In the genomic region with DNA sequence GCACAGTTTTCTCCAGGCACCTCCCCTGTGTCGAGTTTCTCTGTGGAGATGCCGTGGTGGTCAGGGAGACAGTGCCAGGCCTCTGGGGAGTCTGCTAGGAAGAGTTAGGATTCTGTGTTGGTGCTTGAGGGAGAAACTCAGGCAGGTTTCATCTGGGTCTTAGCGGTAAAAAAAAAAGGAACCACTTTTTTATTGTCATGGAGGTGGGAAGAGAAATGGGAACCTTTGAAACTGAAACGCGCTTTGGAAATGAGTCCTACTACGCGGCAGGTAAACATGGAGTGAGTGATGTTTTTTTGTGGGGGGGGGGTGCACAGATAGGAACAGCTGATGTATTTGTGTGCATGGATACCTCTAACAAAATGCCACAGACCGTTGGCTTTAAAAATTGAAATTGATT, we compare ENCODE assay signal across 16 mouse cellular contexts. TPM values are rescaled to one million over a fixed set of nuclear protein-coding genes. Genes with fewer than 3 reads are reported as not detected.
A peak's percentile ranks its signal among the peaks of the same experiment; 100 is the strongest.
DNase-seq lines count a peak whose midpoint lies in the region; ATAC-seq and TF ChIP-seq lines count a peak whose summit lies in the region.
"Had no signal": no experiment of that assay in that cellular context is flagged by ENCODE, and none has a peak within 500 bp of the region (broad histone marks: within the 10 kb centered on the region; RNA-seq: fewer than 3 reads in every experiment).

No protein-coding gene starts in this region.

- no peak for TF ChIP-seq CTCF in olfactory bulb, adult 2 months (IDR thresholded peaks at IDR 0.05; ENCODE audit: insufficient read depth, low read depth, low read length)

- H3K9me3 ChIP-seq in kidney, embryonic 16.5 days (ENCODE audit: low read length), result no peaks in the 10 kb centered on the region
- no peaks in the 10 kb centered on the region for H3K9me3 ChIP-seq in midbrain, embryonic 11.5 days (ENCODE audit: control insufficient read depth, low read length)
- no peaks in the 10 kb centered on the region for H3K9me3 ChIP-seq in midbrain, embryonic 16.5 days (replicated peaks; ENCODE audit: control insufficient read depth, low read length, poor library complexity, severe bottlenecking)
- no peaks in the 10 kb centered on the region for H3K9me3 ChIP-seq in intestine, embryonic 16.5 days (ENCODE audit: control insufficient read depth, low read length)
- H3K9me3 ChIP-seq: forebrain, embryonic 12.5 days; G1E; heart, embryonic 13.5 days had no signal

- 66% methylated on average over 8 of the region's 8 CpGs for WGBS in kidney, embryonic 16.5 days
- WGBS in midbrain, embryonic 11.5 days, result 87% methylated on average over 8 of the region's 8 CpGs
- 84% methylated on average over 8 of the region's 8 CpGs for WGBS in midbrain, embryonic 16.5 days
- WGBS in intestine, embryonic 16.5 days, result 70% methylated on average over 8 of the region's 8 CpGs
- WGBS in olfactory bulb, adult 2 months, result 70% methylated on average over 8 of the region's 8 CpGs

- no peaks in the 10 kb centered on the region for H3K27me3 ChIP-seq in kidney, embryonic 16.5 days (ENCODE audit: insufficient read depth, low read length)
- peaks cover 6% of the 10 kb centered on the region for H3K27me3 ChIP-seq in midbrain, embryonic 11.5 days (ENCODE audit: control insufficient read depth, insufficient read depth, low read length)
- no peaks in the 10 kb centered on the region for H3K27me3 ChIP-seq in midbrain, embryonic 16.5 days (ENCODE audit: control insufficient read depth, insufficient read depth, low read depth, low read length)
- no peaks in the 10 kb centered on the region for H3K27me3 ChIP-seq in intestine, embryonic 16.5 days (replicated peaks; ENCODE audit: control insufficient read depth, insufficient read depth, low read length)
- H3K27me3 ChIP-seq: heart, embryonic 13.5 days had no signal

- H3K4me2 ChIP-seq in kidney, embryonic 16.5 days (replicated peaks; ENCODE audit: low read depth, low read length), result no peak overlapping the region
- no peak overlapping the region for H3K4me2 ChIP-seq in midbrain, embryonic 11.5 days
- no peak overlapping the region for H3K4me2 ChIP-seq in midbrain, embryonic 16.5 days (ENCODE audit: low read length)
- H3K4me2 ChIP-seq in intestine, embryonic 16.5 days (ENCODE audit: low read depth, low read length), result no peak overlapping the region
- H3K4me2 ChIP-seq: forebrain, embryonic 12.5 days; heart, embryonic 13.5 days had no signal

- no peak for DNase-seq in kidney, postnatal 10 days
- peak; percentile 41 for DNase-seq in midbrain, embryonic 11.5 days (ENCODE audit: low spot score, missing footprints)
- DNase-seq in urinary bladder, postnatal 36 days (ENCODE audit: low spot score in 2 of 2), result no peak
- DNase-seq: cerebellum, adult 11 months; gastrocnemius, postnatal 14 days; kidney, adult 8-10 months; lung, postnatal 14 days; right cerebral cortex, postnatal 14 days; thymus, postnatal 25 days had no signal

- TF ChIP-seq POLR2A in olfactory bulb, adult 2 months (IDR thresholded peaks at IDR 0.05; ENCODE audit: insufficient read depth, low read depth, low read length), result no peak

- H3K4me1 ChIP-seq in kidney, embryonic 16.5 days (ENCODE audit: insufficient read depth, low read length), result peaks cover 40% of the 10 kb centered on the region
- peaks cover 3% of the 10 kb centered on the region; the same call in 1 of the 2 replicates for H3K4me1 ChIP-seq in midbrain, embryonic 11.5 days (ENCODE audit: control insufficient read depth, insufficient read depth, low read length)
- H3K4me1 ChIP-seq in midbrain, embryonic 16.5 days (ENCODE audit: control insufficient read depth, insufficient read depth, low read length), result peaks cover 6% of the 10 kb centered on the region; the same call in 1 of the 2 replicates
- peaks cover 28% of the 10 kb centered on the region for H3K4me1 ChIP-seq in intestine, embryonic 16.5 days (ENCODE audit: control insufficient read depth, insufficient read depth, low read length)
- peaks cover 43% of the 10 kb centered on the region for H3K4me1 ChIP-seq in olfactory bulb, adult 2 months (ENCODE audit: control insufficient read depth, insufficient read depth, low read length)

- H3K27ac ChIP-seq in kidney, embryonic 16.5 days (ENCODE audit: low read length), result peak overlapping the region; percentile 9; the same call in 1 of the 2 replicates
- no peak overlapping the region for H3K27ac ChIP-seq in midbrain, embryonic 11.5 days (ENCODE audit: low read depth, low read length)
- no peak overlapping the region for H3K27ac ChIP-seq in midbrain, embryonic 16.5 days (ENCODE audit: low read length)
- peak overlapping the region; percentile 43 for H3K27ac ChIP-seq in intestine, embryonic 16.5 days (ENCODE audit: low read length)
- 0 out of 2 replicates have a peak overlapping the region, but pooled peaks have one; percentile 6 for H3K27ac ChIP-seq in olfactory bulb, adult 2 months (ENCODE audit: insufficient read depth, low read depth, low read length)
- H3K27ac ChIP-seq: forebrain, embryonic 12.5 days; heart, embryonic 13.5 days had no signal

- no peak overlapping the region for H3K9ac ChIP-seq in kidney, embryonic 16.5 days (replicated peaks; ENCODE audit: low read length)
- H3K9ac ChIP-seq in midbrain, embryonic 11.5 days (ENCODE audit: low read length), result no peak overlapping the region
- no peak overlapping the region for H3K9ac ChIP-seq in midbrain, embryonic 16.5 days (ENCODE audit: low read depth, low read length)
- H3K9ac ChIP-seq in intestine, embryonic 16.5 days (ENCODE audit: low read depth, low read length), result 0 out of 2 replicates have a peak overlapping the region, but pooled peaks have one; percentile 4
- H3K9ac ChIP-seq: forebrain, embryonic 12.5 days; heart, embryonic 13.5 days had no signal

- no peaks in the 10 kb centered on the region for H3K36me3 ChIP-seq in kidney, embryonic 16.5 days (ENCODE audit: insufficient read depth, low read length)
- no peaks in the 10 kb centered on the region for H3K36me3 ChIP-seq in midbrain, embryonic 11.5 days (ENCODE audit: control insufficient read depth, insufficient read depth, low read length)
- no peaks in the 10 kb centered on the region for H3K36me3 ChIP-seq in midbrain, embryonic 16.5 days (ENCODE audit: control insufficient read depth, insufficient read depth, low read length)
- no peaks in the 10 kb centered on the region for H3K36me3 ChIP-seq in intestine, embryonic 16.5 days (ENCODE audit: control insufficient read depth, insufficient read depth, low read length)
- H3K36me3 ChIP-seq: forebrain, embryonic 12.5 days; G1E; heart, embryonic 13.5 days had no signal

- no peak overlapping the region for H3K4me3 ChIP-seq in kidney, embryonic 16.5 days (ENCODE audit: low read length)
- no peak overlapping the region for H3K4me3 ChIP-seq in midbrain, embryonic 11.5 days (ENCODE audit: low read depth, low read length)
- H3K4me3 ChIP-seq in midbrain, embryonic 16.5 days (ENCODE audit: low read depth, low read length), result no peak overlapping the region
- H3K4me3 ChIP-seq in intestine, embryonic 16.5 days (ENCODE audit: low read length), result no peak overlapping the region
- H3K4me3 ChIP-seq in olfactory bulb, adult 2 months (ENCODE audit: insufficient read depth, low read depth, low read length), result no peak overlapping the region
- H3K4me3 ChIP-seq: forebrain, embryonic 12.5 days; heart, embryonic 13.5 days had no signal

- ATAC-seq in kidney, embryonic 16.5 days (ENCODE audit: low FRiP score, low TSS enrichment), result no peak
- ATAC-seq in midbrain, embryonic 11.5 days (ENCODE audit: low FRiP score), result no peak
- ATAC-seq in midbrain, embryonic 16.5 days, result no peak
- ATAC-seq in intestine, embryonic 16.5 days, result no peak

RNA-seq across cellular contexts. Expression of gene Mgll, which starts 12.1 kb away (rescaled TPM):
- 40.2 and 48.0 TPM in 2 replicates for polyA plus RNA-seq in kidney, embryonic 16.5 days (2015; fragmentation: Nextera tagmentation; extraction: Ambion mirVana)
- 1.7 and 2.8 TPM in 2 replicates for polyA plus RNA-seq in midbrain, embryonic 11.5 days (2014; fragmentation: Nextera tagmentation; extraction: Ambion mirVana)
- 31.8 and 55.0 TPM in 2 replicates for polyA plus RNA-seq in midbrain, embryonic 16.5 days (2015; fragmentation: Nextera tagmentation; extraction: Ambion mirVana)
- 73.3 and 82.8 TPM in 2 replicates for polyA plus RNA-seq in intestine, embryonic 16.5 days (2015; fragmentation: Nextera tagmentation; extraction: Ambion mirVana)
- polyA plus RNA-seq in olfactory bulb, adult 2 months (2012; ENCODE audit: insufficient read depth, insufficient read length, low replicate concordance, missing spikeins), result not detected in 2 replicates

Comparison
In these comparisons a context has a peak if more than half of its experiments do, and no peak if none do; other contexts are left out.
1. H3K27ac ChIP-seq: peak in kidney, embryonic 16.5 days (single experiment), intestine, embryonic 16.5 days (single experiment) and olfactory bulb, adult 2 months (single experiment); none in midbrain, embryonic 11.5 days (single experiment) and midbrain, embryonic 16.5 days (single experiment).